Mouse (Mus musculus) erythroblast, embryonic 14.5 days (primary cell): Measurements from ENCODE around the gene Pnkp.

Experiments
- GATA1 ChIP-seq: IDR thresholded peaks from 2 replicates; pipeline ENCODE4 v1.6.1; 2012; ENCODE audit warnings: low read length, inconsistent platforms, mixed read lengths
- TAL1 ChIP-seq: IDR thresholded peaks from 3 replicates; pipeline ENCODE4 v1.6.1; 2012; ENCODE audit warnings: low read length, inconsistent platforms, mixed read lengths

GRCm38 (mm10) chr7:44870614-44871013 lies 13.7 kb downstream of the Pnkp start:
- no peak for TF ChIP-seq GATA1
- TF ChIP-seq TAL1 = no peak
